Mouse (Mus musculus): Measurements from ENCODE around the gene Hnrnpa3.

Gene Hnrnpa3

GRCm38 (mm10) chr2:75704234-75705161, 45.4 kb downstream of the Hnrnpa3 start, which contains the start of gene Nfe2l2:
TSS of gene Nfe2l2 (minus strand) at chr2:75704641.
- peak; percentile 99 for DNase-seq (ENCODE audit: low spot score)

GRCm38 (mm10) chr2:75705162-75705752, 46.2 kb downstream of the Hnrnpa3 start:
- no peak for DNase-seq (ENCODE audit: low spot score)

- DNase-seq (ENCODE audit: low spot score) = no peak
Observed at GRCm38 (mm10) chr2:75706435-75706834, 47.4 kb downstream of the Hnrnpa3 start.

- DNase-seq (ENCODE audit: low spot score) = no peak
Observed at GRCm38 (mm10) chr2:75707420-75707819, 48.4 kb downstream of the Hnrnpa3 start.

GRCm38 (mm10) chr2:75713083-75713482, 54.0 kb downstream of the Hnrnpa3 start:
- DNase-seq (ENCODE audit: low spot score) = no peak

- no peak for DNase-seq (ENCODE audit: low spot score)
Observed at GRCm38 (mm10) chr2:75714766-75715165, 55.7 kb downstream of the Hnrnpa3 start.

GRCm38 (mm10) chr2:75716046-75717016, 57.3 kb downstream of the Hnrnpa3 start:
- no peak for DNase-seq (ENCODE audit: low spot score)
